Comparison of ENCODE assay signal across 8 mouse cellular contexts in the genomic region with DNA sequence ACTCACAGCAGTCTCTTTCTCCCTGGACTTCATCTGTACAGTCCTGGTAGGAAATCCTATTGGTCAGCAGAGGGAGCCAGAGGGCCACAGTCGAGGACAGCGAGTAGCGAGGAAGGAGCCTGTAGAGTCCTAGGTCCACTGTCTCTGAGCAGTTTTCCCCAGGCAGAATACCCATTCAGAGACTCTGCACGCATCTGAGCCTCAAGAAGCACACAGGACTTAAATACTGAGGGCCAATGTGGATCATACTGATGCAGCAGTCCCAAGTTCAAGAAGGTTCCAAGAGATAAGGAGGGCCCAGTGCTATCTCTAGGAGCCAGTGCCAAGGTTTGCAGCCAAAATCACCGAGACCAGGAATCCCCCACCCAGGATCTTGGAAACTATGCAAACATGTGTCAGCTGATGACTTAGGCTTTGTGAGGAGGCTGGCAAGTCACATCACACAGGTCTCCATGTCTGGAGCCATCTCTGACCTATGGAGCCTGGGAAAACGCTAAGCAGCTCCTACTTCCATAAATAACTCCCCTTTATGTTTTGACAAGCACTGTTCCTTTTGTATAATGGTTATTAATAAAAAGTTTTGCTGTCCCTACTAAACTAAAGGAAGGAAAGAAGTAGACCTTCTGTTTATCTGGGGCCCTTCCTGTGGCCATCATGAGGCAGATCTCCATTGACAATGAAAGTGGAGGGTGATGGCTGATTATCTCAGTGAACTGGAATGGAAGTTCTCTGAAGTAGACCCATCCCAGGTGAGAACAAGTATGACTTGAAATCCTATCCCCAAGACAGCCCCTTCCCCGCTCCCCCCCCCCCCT. TPM values are rescaled to one million over a fixed set of nuclear protein-coding genes. Genes with fewer than 3 reads are reported as not detected.
DNase-seq lines count a peak whose midpoint lies in the region; ATAC-seq and TF ChIP-seq lines count a peak whose summit lies in the region.

No protein-coding gene starts in this region.

- DNase-seq in CH12.LX (ENCODE audit: extremely low read depth): peak; percentile 81
- peak; percentile 91 for DNase-seq in c-Kit-positive CD71-positive TER-119-negative erythroid progenitor cells, embryonic 14.5 days (ENCODE audit: low read depth)
- DNase-seq in forebrain, embryonic 11.5 days (ENCODE audit: low spot score): peak; percentile 83
- DNase-seq in kidney, postnatal 25 days: peak; percentile 89 to 95
- DNase-seq in liver, embryonic 14.5 days (ENCODE audit: low read depth in 3 of 3, low spot score in 3 of 3): peak; percentile 97 to 99 (median 98)
- peak; percentile 81 for DNase-seq in neural tube, embryonic 11.5 days (ENCODE audit: low spot score)

- H3K27me3 ChIP-seq in CH12.LX (replicated peaks): peaks cover 1% of the 10 kb centered on the region
- H3K27me3 ChIP-seq in forebrain, embryonic 11.5 days (ENCODE audit: control insufficient read depth, insufficient read depth, low read length): no peaks in the 10 kb centered on the region
- H3K27me3 ChIP-seq in heart, embryonic 16.5 days (ENCODE audit: control insufficient read depth, insufficient read depth, low read length): no peaks in the 10 kb centered on the region
- no peaks in the 10 kb centered on the region for H3K27me3 ChIP-seq in liver, embryonic 14.5 days (ENCODE audit: control insufficient read depth, insufficient read depth, low read length)
- H3K27me3 ChIP-seq in neural tube, embryonic 11.5 days (ENCODE audit: control insufficient read depth, insufficient read depth, low read length): no peaks in the 10 kb centered on the region
- H3K27me3 ChIP-seq in stomach, embryonic 15.5 days (replicated peaks): no peaks in the 10 kb centered on the region

- peak; percentile 98 for TF ChIP-seq RAD21 in CH12.LX (IDR thresholded peaks at IDR 0.05; ENCODE audit: low read depth, low read length)

- no peaks in the 10 kb centered on the region for H3K9me3 ChIP-seq in CH12.LX (replicated peaks; ENCODE audit: low read length)
- H3K9me3 ChIP-seq in forebrain, embryonic 11.5 days (ENCODE audit: control insufficient read depth, low read length): no peaks in the 10 kb centered on the region
- H3K9me3 ChIP-seq in heart, embryonic 16.5 days (replicated peaks; ENCODE audit: control insufficient read depth, low read length): no peaks in the 10 kb centered on the region
- H3K9me3 ChIP-seq in liver, embryonic 14.5 days (ENCODE audit: control insufficient read depth, low read length): no peaks in the 10 kb centered on the region
- H3K9me3 ChIP-seq in neural tube, embryonic 11.5 days (ENCODE audit: control insufficient read depth, low read length): no peaks in the 10 kb centered on the region
- H3K9me3 ChIP-seq in stomach, embryonic 15.5 days: no peaks in the 10 kb centered on the region

- H3K9ac ChIP-seq in CH12.LX (ENCODE audit: insufficient read depth, low read depth): no peak overlapping the region
- H3K9ac ChIP-seq in forebrain, embryonic 11.5 days (ENCODE audit: low read length): no peak overlapping the region
- no peak overlapping the region for H3K9ac ChIP-seq in heart, embryonic 16.5 days (ENCODE audit: low read length)
- H3K9ac ChIP-seq in liver, embryonic 14.5 days (replicated peaks): peak overlapping the region; percentile 98
- no peak overlapping the region for H3K9ac ChIP-seq in neural tube, embryonic 11.5 days (ENCODE audit: low read length)
- H3K9ac ChIP-seq in stomach, embryonic 15.5 days: no peak overlapping the region

- no peak overlapping the region for H3K4me2 ChIP-seq in CH12.LX (ENCODE audit: insufficient read depth, low read depth, poor library complexity, severe bottlenecking)
- no peak overlapping the region for H3K4me2 ChIP-seq in forebrain, embryonic 11.5 days (ENCODE audit: low read depth, low read length, severe bottlenecking)
- no peak overlapping the region for H3K4me2 ChIP-seq in heart, embryonic 16.5 days (ENCODE audit: low read depth, low read length)
- H3K4me2 ChIP-seq in liver, embryonic 14.5 days (ENCODE audit: low read depth): peak overlapping the region; percentile 83
- H3K4me2 ChIP-seq in neural tube, embryonic 11.5 days (ENCODE audit: low read depth): no peak overlapping the region
- H3K4me2 ChIP-seq in stomach, embryonic 15.5 days: no peak overlapping the region

- no peak for TF ChIP-seq EP300 in CH12.LX (IDR thresholded peaks at IDR 0.05; ENCODE audit: low read length)
- TF ChIP-seq EP300 in liver, embryonic 14.5 days (IDR thresholded peaks at IDR 0.05; ENCODE audit: low read depth): peak; percentile 100

- H3K4me3 ChIP-seq in CH12.LX (replicated peaks in 1 of 3; ENCODE audit: low read depth in 2 of 3, low read length in 2 of 3, poor library complexity in 1 of 3): no peak overlapping the region
- 0 out of 2 replicates have a peak overlapping the region, but pooled peaks have one; percentile 11 for H3K4me3 ChIP-seq in forebrain, embryonic 11.5 days (ENCODE audit: low read depth, low read length)
- H3K4me3 ChIP-seq in heart, embryonic 16.5 days (ENCODE audit: low read length): no peak overlapping the region
- peak overlapping the region; percentile 86 to 92 for H3K4me3 ChIP-seq in liver, embryonic 14.5 days (ENCODE audit: insufficient read depth in 1 of 2, low read depth in 2 of 2, low read length in 2 of 2)
- no peak overlapping the region for H3K4me3 ChIP-seq in neural tube, embryonic 11.5 days (ENCODE audit: low read depth, low read length)
- H3K4me3 ChIP-seq in stomach, embryonic 15.5 days (replicated peaks): no peak overlapping the region

- peaks cover 9 to 33% of the 10 kb centered on the region in 2 experiments for H3K4me1 ChIP-seq in CH12.LX (ENCODE audit: control insufficient read depth in 1 of 2, insufficient read depth in 2 of 2)
- peaks cover 5% of the 10 kb centered on the region; the same call in 1 of the 2 replicates for H3K4me1 ChIP-seq in forebrain, embryonic 11.5 days (replicated peaks; ENCODE audit: control insufficient read depth, insufficient read depth, low read length)
- peaks cover 26% of the 10 kb centered on the region for H3K4me1 ChIP-seq in heart, embryonic 16.5 days (ENCODE audit: control insufficient read depth, insufficient read depth, low read length)
- H3K4me1 ChIP-seq in liver, embryonic 14.5 days (replicated peaks; ENCODE audit: control insufficient read depth in 2 of 2, insufficient read depth in 2 of 2, low read length in 1 of 2): peaks cover 35 to 59% of the 10 kb centered on the region in 2 experiments
- H3K4me1 ChIP-seq in neural tube, embryonic 11.5 days (ENCODE audit: control insufficient read depth, insufficient read depth, low read length): peaks cover 12% of the 10 kb centered on the region
- H3K4me1 ChIP-seq in stomach, embryonic 15.5 days: peaks cover 18% of the 10 kb centered on the region

- in situ Hi-C loops in CH12.LX (cut with MboI; ENCODE audit: low pct_ligation_motif_present, low pct_unique_long_range_greater_than_20kb, low sequenced_read_pairs): loop anchor here (10.0 kb wide), 1 partner anchor 227 kb away; no protein-coding TSS in a partner anchor

- dilution Hi-C loops in CH12.LX (cut with MboI; ENCODE audit: extremely low pct_ligation_motif_present, extremely low pct_unique_long_range_greater_than_20kb, low sequenced_read_pairs): no loop called here

- no peaks in the 10 kb centered on the region for H3K36me3 ChIP-seq in CH12.LX (replicated peaks in 1 of 2; ENCODE audit: control insufficient read depth in 1 of 2, insufficient read depth in 1 of 2, low read length in 1 of 2)
- H3K36me3 ChIP-seq in forebrain, embryonic 11.5 days (ENCODE audit: control insufficient read depth, insufficient read depth, low read length): no peaks in the 10 kb centered on the region
- no peaks in the 10 kb centered on the region for H3K36me3 ChIP-seq in heart, embryonic 16.5 days (ENCODE audit: control insufficient read depth, insufficient read depth)
- H3K36me3 ChIP-seq in liver, embryonic 14.5 days (replicated peaks; ENCODE audit: control insufficient read depth, insufficient read depth, low read depth): peaks cover 67% of the 10 kb centered on the region
- no peaks in the 10 kb centered on the region for H3K36me3 ChIP-seq in neural tube, embryonic 11.5 days (ENCODE audit: control insufficient read depth, insufficient read depth, low read length)
- H3K36me3 ChIP-seq in stomach, embryonic 15.5 days: no peaks in the 10 kb centered on the region

- no peaks in the 10 kb centered on the region for H3K79me2 ChIP-seq in CH12.LX (replicated peaks; ENCODE audit: control insufficient read depth, extremely low read depth, insufficient read depth, poor library complexity, severe bottlenecking)

- ATAC-seq in forebrain, embryonic 11.5 days (replicated peaks; ENCODE audit: low FRiP score): peak; percentile 82
- ATAC-seq in heart, embryonic 16.5 days (replicated peaks; ENCODE audit: extremely low read depth, insufficient read depth, low FRiP score): peak; percentile 88
- ATAC-seq in liver, embryonic 14.5 days (ENCODE audit: insufficient read depth): peak; percentile 90
- ATAC-seq in neural tube, embryonic 11.5 days (ENCODE audit: insufficient read depth, low FRiP score, low TSS enrichment): peak; percentile 67
- peak; percentile 88 for ATAC-seq in stomach, embryonic 15.5 days (ENCODE audit: insufficient read depth, low FRiP score, low read depth)

- 41% methylated on average over 7 of the region's 7 CpGs for WGBS in forebrain, embryonic 11.5 days
- WGBS in heart, embryonic 16.5 days: 20% methylated on average over 7 of the region's 7 CpGs
- WGBS in liver, embryonic 14.5 days (ENCODE audit: insufficient replicate concordance): 8% methylated on average over 7 of the region's 7 CpGs
- 40% methylated on average over 7 of the region's 7 CpGs for WGBS in neural tube, embryonic 11.5 days
- WGBS in stomach, embryonic 15.5 days: 24% methylated on average over 7 of the region's 7 CpGs

- H3K27ac ChIP-seq in CH12.LX (ENCODE audit: insufficient read depth, low read depth): no peak overlapping the region
- H3K27ac ChIP-seq in forebrain, embryonic 11.5 days (ENCODE audit: low read depth, low read length): peak overlapping the region; percentile 27; the same call in 1 of the 2 replicates
- no peak overlapping the region for H3K27ac ChIP-seq in heart, embryonic 16.5 days (ENCODE audit: low read length)
- peak overlapping the region; percentile 95 for H3K27ac ChIP-seq in liver, embryonic 14.5 days
- H3K27ac ChIP-seq in neural tube, embryonic 11.5 days (ENCODE audit: low read depth, low read length): no peak overlapping the region
- H3K27ac ChIP-seq in stomach, embryonic 15.5 days: 0 out of 2 replicates have a peak overlapping the region, but pooled peaks have one; percentile 16

- TF ChIP-seq CTCF in CH12.LX (conservative IDR thresholded peaks at IDR 0.05 in 1 of 2, IDR thresholded peaks at IDR 0.05 in 1 of 2; ENCODE audit: low read depth in 2 of 2, low read length in 2 of 2): peak; percentile 65 to 96; a peak in 3 of 4 replicates
- TF ChIP-seq CTCF in liver, embryonic 14.5 days (IDR thresholded peaks at IDR 0.05; ENCODE audit: low read depth): peak; percentile 95

- no peak for TF ChIP-seq POLR2A in CH12.LX (IDR thresholded peaks at IDR 0.05; ENCODE audit: low read depth, low read length)

RNA-seq across cellular contexts. Expression of gene Tmcc2, which starts 23.2 kb away (rescaled TPM):
- total RNA-seq in CH12.LX (2012; rRNA removed) (0.21 and 0.34 TPM in 2 replicates), CH12.LX (2014; rRNA removed) (not detected in 2 replicates)
- polyA plus RNA-seq in CH12.LX (2012; ENCODE audit: insufficient read length, low read depth): 0.14 and 0.37 TPM in 2 replicates
- polyA plus RNA-seq in forebrain, embryonic 11.5 days (2014; fragmentation: Nextera tagmentation; extraction: Ambion mirVana): 13.3 and 16.1 TPM in 2 replicates
- polyA plus RNA-seq in heart, embryonic 16.5 days (2015; fragmentation: Nextera tagmentation; extraction: Ambion mirVana): 10.6 and 11.1 TPM in 2 replicates
- polyA plus RNA-seq in liver, embryonic 14.5 days (2012; rRNA removed): 327 and 335 TPM in 2 replicates
- 285 and 306 TPM in 2 replicates for polyA plus RNA-seq in liver, embryonic 14.5 days (2014; fragmentation: Nextera tagmentation; extraction: Ambion mirVana)
- polyA plus RNA-seq in neural tube, embryonic 11.5 days (2014; fragmentation: Nextera tagmentation; extraction: Ambion mirVana): 14.5 and 15.9 TPM in 2 replicates
- 20.3 and 52.2 TPM in 2 replicates for polyA plus RNA-seq in stomach, embryonic 15.5 days (2015; fragmentation: Nextera tagmentation; extraction: Ambion mirVana)

RNA-seq across cellular contexts. Expression of gene Dstyk, which starts 49.5 kb away (rescaled TPM):
- total RNA-seq in CH12.LX (2012; rRNA removed) (0.21 and 0.25 TPM in 2 replicates), CH12.LX (2014; rRNA removed) (0.12 and 0.19 TPM in 2 replicates)
- 0.59 and 0.72 TPM in 2 replicates for polyA plus RNA-seq in CH12.LX (2012; ENCODE audit: insufficient read length, low read depth)
- 13.6 and 15.7 TPM in 2 replicates for polyA plus RNA-seq in forebrain, embryonic 11.5 days (2014; fragmentation: Nextera tagmentation; extraction: Ambion mirVana)
- polyA plus RNA-seq in heart, embryonic 16.5 days (2015; fragmentation: Nextera tagmentation; extraction: Ambion mirVana): 9.1 and 10.5 TPM in 2 replicates
- polyA plus RNA-seq in liver, embryonic 14.5 days (2012; rRNA removed): 3.3 and 4.0 TPM in 2 replicates
- 3.6 TPM in 2 replicates for polyA plus RNA-seq in liver, embryonic 14.5 days (2014; fragmentation: Nextera tagmentation; extraction: Ambion mirVana)
- polyA plus RNA-seq in neural tube, embryonic 11.5 days (2014; fragmentation: Nextera tagmentation; extraction: Ambion mirVana): 11.7 and 12.0 TPM in 2 replicates
- polyA plus RNA-seq in stomach, embryonic 15.5 days (2015; fragmentation: Nextera tagmentation; extraction: Ambion mirVana): 11.5 and 11.7 TPM in 2 replicates

RNA-seq across cellular contexts. Expression of gene Nuak2, which starts 52.0 kb away (rescaled TPM):
- total RNA-seq in CH12.LX (2012; rRNA removed) (0.25 and 0.30 TPM in 2 replicates), CH12.LX (2014; rRNA removed) (not detected in 2 replicates)
- not detected in 2 replicates for polyA plus RNA-seq in CH12.LX (2012; ENCODE audit: insufficient read length, low read depth)
- polyA plus RNA-seq in forebrain, embryonic 11.5 days (2014; fragmentation: Nextera tagmentation; extraction: Ambion mirVana): 57.7 and 63.4 TPM in 2 replicates
- 3.4 and 4.3 TPM in 2 replicates for polyA plus RNA-seq in heart, embryonic 16.5 days (2015; fragmentation: Nextera tagmentation; extraction: Ambion mirVana)
- 1.0 and 1.2 TPM in 2 replicates for polyA plus RNA-seq in liver, embryonic 14.5 days (2012; rRNA removed)
- 2.0 and 2.1 TPM in 2 replicates for polyA plus RNA-seq in liver, embryonic 14.5 days (2014; fragmentation: Nextera tagmentation; extraction: Ambion mirVana)
- polyA plus RNA-seq in neural tube, embryonic 11.5 days (2014; fragmentation: Nextera tagmentation; extraction: Ambion mirVana): 24.4 and 25.4 TPM in 2 replicates
- polyA plus RNA-seq in stomach, embryonic 15.5 days (2015; fragmentation: Nextera tagmentation; extraction: Ambion mirVana): 6.1 and 6.5 TPM in 2 replicates

Comparison
In these comparisons a context has a peak if more than half of its experiments do, and no peak if none do; other contexts are left out.
1. H3K27ac ChIP-seq: peak in forebrain, embryonic 11.5 days (single experiment), liver, embryonic 14.5 days (single experiment) and stomach, embryonic 15.5 days (single experiment); none in CH12.LX (single experiment), heart, embryonic 16.5 days (single experiment) and neural tube, embryonic 11.5 days (single experiment).
2. H3K4me3 ChIP-seq: peak in forebrain, embryonic 11.5 days (single experiment) and liver, embryonic 14.5 days (2 of 2); none in CH12.LX (0 of 3), heart, embryonic 16.5 days (single experiment), neural tube, embryonic 11.5 days (single experiment) and stomach, embryonic 15.5 days (single experiment).
3. Peak in every context shown above with its lines, with median percentiles within 50 percentile points of each other: DNase-seq and ATAC-seq.